Mouse (Mus musculus): Measurements from ENCODE around the gene Ccdc188.

Ccdc188 gene

GRCm38 (mm10) chr16:18201620-18202019, 16.1 kb upstream of the Ccdc188 start:
- no peak for DNase-seq (ENCODE audit: low read depth, low spot score)

GRCm38 (mm10) chr16:18202061-18202460, 15.6 kb upstream of the Ccdc188 start:
- DNase-seq (ENCODE audit: low read depth, low spot score): no peak

GRCm38 (mm10) chr16:18203430-18204091, 14.1 kb upstream of the Ccdc188 start:
- no peak for DNase-seq (ENCODE audit: low read depth, low spot score)

GRCm38 (mm10) chr16:18210701-18211416, 6.8 kb upstream of the Ccdc188 start:
- peak; percentile 8 for DNase-seq (ENCODE audit: low read depth, low spot score)

- peak; percentile 30 for DNase-seq (ENCODE audit: low read depth, low spot score)
Observed at GRCm38 (mm10) chr16:18211417-18212171, 6.1 kb upstream of the Ccdc188 start.

- DNase-seq (ENCODE audit: low read depth, low spot score): no peak
Observed at GRCm38 (mm10) chr16:18213689-18214088, 4.0 kb upstream of the Ccdc188 start.

- no peak for DNase-seq (ENCODE audit: low read depth, low spot score)
Observed at GRCm38 (mm10) chr16:18214858-18215257, 2.8 kb upstream of the Ccdc188 start.

- DNase-seq (ENCODE audit: low read depth, low spot score): no peak
Observed at GRCm38 (mm10) chr16:18218580-18218996, 909 bp downstream of the Ccdc188 start.

- DNase-seq (ENCODE audit: low read depth, low spot score): no peak
Observed at GRCm38 (mm10) chr16:18220001-18220400, 2.3 kb downstream of the Ccdc188 start.

GRCm38 (mm10) chr16:18220856-18221542, 3.3 kb downstream of the Ccdc188 start:
- DNase-seq (ENCODE audit: low read depth, low spot score): no peak

- DNase-seq (ENCODE audit: low read depth, low spot score): no peak
Observed at GRCm38 (mm10) chr16:18221543-18221898, 3.8 kb downstream of the Ccdc188 start.

GRCm38 (mm10) chr16:18222188-18222587, 4.5 kb downstream of the Ccdc188 start:
- DNase-seq (ENCODE audit: low read depth, low spot score): no peak

GRCm38 (mm10) chr16:18227187-18227586, 9.5 kb downstream of the Ccdc188 start:
- DNase-seq (ENCODE audit: low read depth, low spot score): no peak

- no peak for DNase-seq (ENCODE audit: low read depth, low spot score)
Observed at GRCm38 (mm10) chr16:18227897-18228422, 10.3 kb downstream of the Ccdc188 start.

GRCm38 (mm10) chr16:18228856-18229255, 11.2 kb downstream of the Ccdc188 start:
- DNase-seq (ENCODE audit: low read depth, low spot score): no peak

- DNase-seq (ENCODE audit: low read depth, low spot score): no peak
Observed at GRCm38 (mm10) chr16:18229622-18230021, 11.9 kb downstream of the Ccdc188 start.

GRCm38 (mm10) chr16:18230617-18231016, 12.9 kb downstream of the Ccdc188 start:
- DNase-seq (ENCODE audit: low read depth, low spot score): no peak

- no peak for DNase-seq (ENCODE audit: low read depth, low spot score)
Observed at GRCm38 (mm10) chr16:18231047-18231446, 13.4 kb downstream of the Ccdc188 start.

GRCm38 (mm10) chr16:18231451-18231850, 13.8 kb downstream of the Ccdc188 start:
- no peak for DNase-seq (ENCODE audit: low read depth, low spot score)

- DNase-seq (ENCODE audit: low read depth, low spot score): no peak
Observed at GRCm38 (mm10) chr16:18233451-18233850, 15.8 kb downstream of the Ccdc188 start.

- DNase-seq (ENCODE audit: low read depth, low spot score): no peak
Observed at GRCm38 (mm10) chr16:18233919-18234670, 16.4 kb downstream of the Ccdc188 start.

All from c-Kit-negative CD71-positive TER-119-positive erythroid progenitor cells, embryonic 14.5 days (primary cell).